Mouse (Mus musculus) heart, embryonic 16.5 days (tissue): Measurements from ENCODE around the gene Iqck. TPM values are rescaled to one million over a fixed set of nuclear protein-coding genes. Genes with fewer than 3 reads are reported as not detected.

ENCODE experiments used
- ATAC-seq: fragments of 200-750 bp; cut with Nextera tagmentation; replicated peaks from 2 replicates; pipeline ENCODE4 v1.8.0; 2017; ENCODE audit warnings: moderate number of reproducible peaks; ENCODE audit not compliant: insufficient read depth, low FRiP score; ENCODE audit errors: extremely low read depth
- H3K27ac ChIP-seq: fragments of 300-500 bp; sonication (generic); 2 replicates; pipeline ENCODE4 v1.5.1; 2014; ENCODE audit warnings: mild to moderate bottlenecking, low read length, control low read depth, moderate library complexity
- H3K27me3 ChIP-seq: fragments of 300-500 bp; sonication (generic); 2 replicates; pipeline ENCODE4 v1.6.1; 2014; ENCODE audit warnings: low read length, mixed read lengths; ENCODE audit not compliant: control insufficient read depth, insufficient read depth
- H3K36me3 ChIP-seq: fragments of 300-500 bp; sonication (generic); 2 replicates; pipeline ENCODE4 v1.6.1; 2014; ENCODE audit not compliant: control insufficient read depth, insufficient read depth
- H3K4me1 ChIP-seq: fragments of 300-500 bp; sonication (generic); 2 replicates; pipeline ENCODE4 v1.6.1; 2014; ENCODE audit warnings: low read length, mixed read lengths; ENCODE audit not compliant: control insufficient read depth, insufficient read depth
- H3K4me2 ChIP-seq: fragments of 300-500 bp; sonication (generic); 2 replicates; pipeline ENCODE4 v1.6.1; 2014; ENCODE audit warnings: low read depth, mild to moderate bottlenecking, control low read depth, low read length
- H3K4me3 ChIP-seq: fragments of 300-500 bp; sonication (generic); 2 replicates; pipeline ENCODE4 v1.5.1; 2014; ENCODE audit warnings: mild to moderate bottlenecking, control low read depth, low read length
- H3K9ac ChIP-seq: fragments of 300-500 bp; sonication (generic); 2 replicates; pipeline ENCODE4 v1.6.1; 2014; ENCODE audit warnings: low read length, control low read depth
- H3K9me3 ChIP-seq: fragments of 300-500 bp; sonication (generic); replicated peaks from 2 replicates; pipeline ENCODE4 v1.6.1; 2016; ENCODE audit warnings: low read length; ENCODE audit not compliant: control insufficient read depth
- WGBS: fragments of 180-500 bp; shearing (Covaris S2); extraction: QIAGEN DNeasy Blood & Tissue Kit; methylation state at CpG from one replicate; pipeline ENCODE4 v1.1.7; 2014; 5-methylcytosine and 5-hydroxymethylcytosine counted together
- polyA plus RNA-seq: library from polyadenylated mRNA; unstranded; fragments of >200 nt; fragmentation: Nextera tagmentation; extraction: Ambion mirVana; gene quantifications from 2 replicates; pipeline ENCODE4 v1.2.1, GENCODE M21; 2015

Iqck gene
- polyA plus RNA-seq, 1 experiment from 2014 or later, result 1.0 TPM

DNA sequence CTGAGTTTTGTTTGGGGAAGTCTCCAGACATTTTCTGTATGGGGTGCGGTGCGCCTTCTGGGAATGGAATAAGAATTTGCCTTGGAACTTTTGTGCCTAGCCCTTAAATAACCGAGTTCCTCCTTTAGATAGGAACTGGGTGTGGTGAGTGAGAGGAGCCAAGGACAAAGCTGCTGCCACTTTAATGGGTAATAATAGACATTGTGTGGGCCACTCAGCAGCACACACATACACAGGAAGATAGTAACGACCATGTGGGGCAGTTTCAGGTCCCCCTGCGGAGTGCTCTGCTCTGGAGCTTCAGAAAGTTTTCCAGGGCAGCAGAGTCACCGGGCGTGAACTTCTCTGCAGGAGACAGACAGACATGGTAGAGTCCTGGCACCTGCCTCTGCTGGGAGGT is 34.2 kb upstream of the Iqck start:
- Histone ChIP-seq H3K9ac (peak overlapping the region; percentile 37; the same call in 1 of the 2 replicates), H3K27ac (peak overlapping the region; percentile 38), H3K4me1 (peaks cover 5% of the 10 kb centered on the region; the same call in 1 of the 2 replicates), H3K27me3 (no peaks in the 10 kb centered on the region), H3K36me3 (peaks cover 14% of the 10 kb centered on the region), H3K9me3 (no peaks in the 10 kb centered on the region), H3K4me3 (no peak overlapping the region), H3K4me2 (peak overlapping the region; percentile 12; the same call in 1 of the 2 replicates)
- WGBS, result 46% methylated on average over 7 of the region's 7 CpGs
- ATAC-seq, result peak; percentile 67

DNA sequence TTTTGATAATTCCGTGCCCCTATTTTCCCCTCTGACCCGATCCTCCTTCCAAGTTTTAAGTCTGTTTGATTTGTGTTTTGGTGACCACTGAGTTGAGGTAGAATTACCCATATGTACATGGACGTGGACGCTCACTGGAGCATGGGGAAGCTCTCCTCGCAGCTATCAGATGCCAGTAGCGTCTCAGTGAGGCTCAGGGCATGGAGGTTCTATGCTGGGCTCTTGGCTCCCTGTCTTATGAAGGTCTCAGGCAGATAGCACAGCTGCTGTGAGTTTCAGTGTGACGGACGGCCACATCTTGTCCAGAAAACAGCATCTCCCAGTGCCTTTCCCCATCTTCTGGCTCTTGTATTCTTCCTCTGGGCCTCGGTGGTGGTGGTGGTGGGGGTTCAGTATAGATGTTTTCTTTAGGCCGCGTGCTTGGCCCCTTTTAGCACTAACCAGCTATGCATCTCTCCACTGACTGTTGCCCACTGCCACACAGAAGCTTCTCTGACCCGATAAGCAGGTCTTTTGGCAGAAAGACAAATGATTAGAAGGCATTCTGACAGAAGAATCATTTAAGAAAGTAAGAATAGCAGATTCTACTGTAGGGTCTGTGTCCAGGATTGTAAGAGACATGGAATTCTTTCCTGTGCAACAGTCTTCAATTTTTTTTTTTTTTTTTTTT is 33.5 kb upstream of the Iqck start:
- H3K4me3 ChIP-seq, result no peak overlapping the region
- no peak overlapping the region for H3K27ac ChIP-seq

DNA sequence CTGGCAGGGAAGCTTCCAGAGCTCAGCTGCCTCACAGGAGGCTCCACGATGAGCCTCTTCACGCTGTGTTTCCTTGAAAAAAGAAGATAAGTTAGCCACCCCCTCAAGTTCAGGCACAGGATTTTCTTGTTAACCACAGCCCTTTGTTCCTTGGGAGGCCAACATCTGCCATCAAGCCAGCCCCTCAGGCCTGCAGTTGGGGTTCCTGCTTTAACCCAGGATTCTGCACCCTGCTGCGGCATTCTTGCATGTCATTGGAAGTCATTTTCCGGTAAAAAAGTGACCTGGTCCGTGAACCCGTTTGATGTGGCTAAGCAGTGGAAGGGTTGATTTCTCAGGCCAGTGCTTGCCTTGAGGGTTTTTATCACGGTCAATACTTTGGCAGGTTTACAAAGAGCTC is 31.1 kb upstream of the Iqck start:
- Histone ChIP-seq H3K4me3 (no peak overlapping the region), H3K36me3 (peaks cover 11% of the 10 kb centered on the region), H3K27ac (no peak overlapping the region), H3K27me3 (no peaks in the 10 kb centered on the region), H3K9me3 (no peaks in the 10 kb centered on the region), H3K9ac (no peak overlapping the region), H3K4me2 (no peak overlapping the region), H3K4me1 (peaks cover 5% of the 10 kb centered on the region; the same call in 1 of the 2 replicates)
- no peak for ATAC-seq
- 70% methylated on average over 7 of the region's 7 CpGs for WGBS

More for the DNA sequence above, 33.5 kb upstream of the Iqck start:
- ATAC-seq, result no peak
- Histone ChIP-seq H3K27me3 (no peaks in the 10 kb centered on the region), H3K36me3 (peaks cover 17% of the 10 kb centered on the region), H3K9me3 (no peaks in the 10 kb centered on the region), H3K4me1 (peaks cover 5% of the 10 kb centered on the region; the same call in 1 of the 2 replicates), H3K4me2 (no peak overlapping the region), H3K9ac (no peak overlapping the region)
- 78% methylated on average over 12 of the region's 12 CpGs for WGBS

DNA sequence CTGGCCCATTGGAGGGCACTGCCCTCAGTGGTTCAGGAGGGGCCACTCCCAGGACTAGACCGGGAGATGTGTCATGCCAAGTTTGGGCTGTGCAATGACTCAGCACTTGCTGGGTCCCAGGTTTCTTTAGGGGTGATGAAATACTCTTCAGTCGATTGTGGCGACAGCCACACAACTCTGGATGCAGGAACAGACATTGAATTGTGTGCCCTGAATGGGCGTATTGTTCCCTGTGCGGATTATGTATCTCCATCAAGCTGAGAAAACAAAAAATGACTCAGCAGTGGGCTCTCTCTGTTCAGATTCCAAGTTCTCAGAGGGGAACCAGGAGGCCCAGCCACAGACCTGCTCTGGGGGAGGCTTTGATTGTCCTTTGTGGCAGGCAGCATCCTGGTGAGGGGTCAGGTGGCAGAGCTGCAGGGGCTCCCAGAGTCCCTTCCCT is 27.6 kb upstream of the Iqck start:
- ATAC-seq, result no peak

DNA sequence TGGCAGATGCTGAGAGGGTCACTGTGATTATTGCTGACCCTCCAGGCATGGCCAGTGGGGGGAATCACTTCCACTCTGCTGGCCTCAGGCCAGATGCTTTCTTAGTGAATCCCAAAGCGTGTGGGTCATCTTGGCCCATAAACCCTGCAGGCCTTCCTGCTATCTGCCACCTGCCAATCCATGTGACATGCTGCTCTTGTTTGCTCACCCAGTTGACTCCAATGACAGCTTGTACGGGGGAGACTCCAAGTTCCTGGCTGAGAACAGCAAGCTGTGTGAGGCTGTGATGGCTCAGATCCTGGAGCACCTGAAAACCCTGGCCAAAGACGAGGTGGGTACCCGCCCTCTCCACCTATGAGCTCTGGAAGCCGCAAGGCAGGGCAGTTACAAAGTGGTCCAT is 17.7 kb upstream of the Iqck start:
- Histone ChIP-seq H3K9ac (no peak overlapping the region), H3K36me3 (peaks cover 41% of the 10 kb centered on the region), H3K9me3 (no peaks in the 10 kb centered on the region), H3K4me1 (peaks cover 4% of the 10 kb centered on the region; the same call in 1 of the 2 replicates), H3K4me3 (no peak overlapping the region), H3K27me3 (no peaks in the 10 kb centered on the region), H3K27ac (no peak overlapping the region), H3K4me2 (no peak overlapping the region)
- no peak for ATAC-seq
- 80% methylated on average over 5 of the region's 5 CpGs for WGBS

More for the DNA sequence above, 27.6 kb upstream of the Iqck start:
- peaks cover 11% of the 10 kb centered on the region for H3K36me3 ChIP-seq
- H3K4me2 ChIP-seq, result no peak overlapping the region
- WGBS, result 65% methylated on average over 5 of the region's 5 CpGs
- H3K9ac ChIP-seq, result no peak overlapping the region
- no peaks in the 10 kb centered on the region for H3K9me3 ChIP-seq
- H3K27ac ChIP-seq, result no peak overlapping the region
- no peaks in the 10 kb centered on the region for H3K4me1 ChIP-seq
- no peaks in the 10 kb centered on the region for H3K27me3 ChIP-seq
- H3K4me3 ChIP-seq, result no peak overlapping the region

DNA sequence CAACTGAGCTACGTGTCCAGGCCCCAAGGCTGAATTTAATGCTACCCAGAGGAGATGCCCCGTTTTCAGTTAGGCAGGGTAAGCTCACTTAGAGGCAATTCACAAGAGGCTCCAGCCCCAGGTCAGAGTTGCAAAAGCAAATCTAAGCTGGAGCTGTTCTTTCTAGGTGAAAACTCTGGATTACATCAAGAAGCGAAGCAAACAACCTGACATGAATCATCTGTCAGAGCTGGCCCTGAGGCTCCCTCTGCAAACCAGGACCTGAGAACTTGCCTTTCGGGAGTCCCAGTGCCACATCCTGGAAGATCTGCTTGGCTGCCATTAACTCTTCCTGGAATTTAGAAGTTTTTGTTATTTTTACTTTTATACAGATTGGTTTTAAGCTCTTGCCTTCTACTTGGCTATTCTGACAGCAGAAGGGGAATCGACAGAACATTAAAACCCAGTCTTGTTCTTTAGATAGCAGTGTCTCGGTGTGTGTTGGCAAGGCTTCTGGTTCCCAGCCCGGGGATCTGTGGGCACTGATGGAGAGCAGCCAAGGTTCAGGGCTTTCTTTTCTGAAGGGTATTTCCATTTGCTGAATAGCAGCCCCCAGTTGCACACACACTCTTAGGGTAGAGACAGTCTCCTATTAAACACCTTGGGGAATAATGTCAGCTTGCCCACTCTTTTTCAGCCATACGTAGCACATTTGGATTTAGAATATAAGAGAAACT is 14.4 kb upstream of the Iqck start:
- peak; percentile 19; the same call in 1 of the 2 replicates for ATAC-seq
- Histone ChIP-seq H3K4me3 (no peak overlapping the region), H3K27me3 (no peaks in the 10 kb centered on the region), H3K9ac (no peak overlapping the region), H3K4me2 (no peak overlapping the region), H3K4me1 (peaks cover 4% of the 10 kb centered on the region; the same call in 1 of the 2 replicates), H3K9me3 (no peaks in the 10 kb centered on the region), H3K27ac (peak overlapping the region; percentile 23), H3K36me3 (peaks cover 51% of the 10 kb centered on the region)
- 57% methylated on average over 8 of the region's 8 CpGs for WGBS

DNA sequence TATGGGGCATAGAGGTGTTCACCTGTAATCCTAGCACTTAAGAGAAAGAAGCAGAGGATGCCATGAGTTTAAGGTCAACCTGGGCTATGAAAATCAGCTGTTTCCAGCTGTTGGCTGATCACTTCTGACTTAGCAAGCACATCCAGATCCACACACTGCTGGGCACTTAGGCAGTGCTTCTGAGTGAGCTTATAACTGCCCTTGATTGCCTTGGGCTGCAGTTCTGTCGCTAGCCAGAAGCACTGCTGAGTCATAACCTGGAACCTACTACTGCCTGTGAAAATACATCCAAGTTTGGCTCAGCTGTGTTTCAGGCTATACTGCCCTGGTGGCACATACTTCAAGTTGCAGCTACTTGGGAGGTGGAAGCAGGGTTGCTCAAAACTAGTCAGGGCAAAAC is 13.8 kb upstream of the Iqck start:
- Histone ChIP-seq H3K4me1 (peaks cover 4% of the 10 kb centered on the region; the same call in 1 of the 2 replicates), H3K36me3 (peaks cover 56% of the 10 kb centered on the region), H3K27me3 (no peaks in the 10 kb centered on the region), H3K27ac (no peak overlapping the region), H3K4me3 (no peak overlapping the region), H3K4me2 (no peak overlapping the region), H3K9ac (no peak overlapping the region), H3K9me3 (no peaks in the 10 kb centered on the region)
- WGBS, result 44% methylated on average over 1 of the region's 1 CpGs
- no peak for ATAC-seq

DNA sequence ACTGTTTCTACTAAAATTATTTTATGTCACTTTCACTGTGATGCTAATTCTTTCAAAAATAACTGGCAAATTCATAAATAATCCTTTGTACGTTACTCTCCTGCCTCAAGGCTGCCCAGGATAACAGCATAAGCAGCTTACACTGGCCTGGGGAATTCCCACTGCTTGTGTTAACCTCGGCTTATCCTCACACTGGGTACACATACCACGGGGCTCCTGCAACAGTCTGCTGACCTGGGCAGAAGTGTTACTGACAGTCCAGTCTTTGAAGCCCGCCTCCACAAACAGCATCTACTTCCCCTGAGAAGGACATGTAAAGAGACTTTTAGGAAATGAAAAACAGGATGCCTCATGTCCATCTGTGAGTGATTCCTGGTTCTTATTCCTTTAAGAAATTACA is 12.6 kb upstream of the Iqck start:
- Histone ChIP-seq H3K4me2 (no peak overlapping the region), H3K27ac (no peak overlapping the region), H3K9ac (no peak overlapping the region), H3K27me3 (no peaks in the 10 kb centered on the region), H3K9me3 (no peaks in the 10 kb centered on the region), H3K4me1 (peaks cover 5% of the 10 kb centered on the region), H3K4me3 (no peak overlapping the region), H3K36me3 (peaks cover 62% of the 10 kb centered on the region)
- ATAC-seq, result no peak
- 67% methylated on average over 4 of the region's 4 CpGs for WGBS

DNA sequence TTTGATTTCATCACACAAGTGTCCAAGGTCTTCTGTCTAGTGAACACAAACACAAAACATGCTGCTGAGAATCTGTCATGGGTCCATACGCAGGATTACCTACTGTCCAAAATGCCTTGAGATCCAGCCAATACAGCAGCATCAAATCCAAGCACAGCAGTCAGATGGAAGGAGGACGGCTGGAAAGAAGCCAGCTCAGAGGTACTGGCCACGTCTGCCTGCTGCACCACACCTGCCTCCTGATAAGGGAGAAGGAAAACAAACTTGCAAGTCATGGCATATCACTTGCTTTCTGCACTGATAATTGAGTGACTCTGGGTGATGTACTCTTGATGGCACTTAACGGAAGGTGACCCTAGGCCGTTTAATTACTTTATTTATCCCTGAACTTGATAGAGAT is 10.4 kb upstream of the Iqck start:
- Histone ChIP-seq H3K4me2 (no peak overlapping the region), H3K9me3 (no peaks in the 10 kb centered on the region), H3K27ac (no peak overlapping the region), H3K4me1 (peaks cover 27% of the 10 kb centered on the region), H3K36me3 (peaks cover 59% of the 10 kb centered on the region), H3K4me3 (no peak overlapping the region), H3K9ac (no peak overlapping the region), H3K27me3 (no peaks in the 10 kb centered on the region)
- no peak for ATAC-seq
- WGBS, result 45% methylated on average over 5 of the region's 5 CpGs
